Mouse (Mus musculus) heart, adult 18-20 months (tissue): ENCODE measurements around the gene Zfp973. TPM values are rescaled to one million over a fixed set of nuclear protein-coding genes. Genes with fewer than 3 reads are reported as not detected.
"Not testable (repeated sequence)": the region's sequence is repeated elsewhere in the genome, so short reads cannot be mapped to it uniquely, and the experiment has no call there.

Experiments
- DNase-seq, 2 experiments: peaks; one replicate each; pipeline ENCODE4 v3.0.0; 2021 to 2022; ENCODE audit warnings: mixed read lengths in 1 of 2
- long read RNA-seq, 2 experiments: library from polyadenylated mRNA; stranded (forward); transcript quantifications; one replicate each; pipeline ENCODE4 v2.0.0; 2021
- total RNA-seq, 2 experiments: library from RNA; stranded (reverse); gene quantifications; 2 replicates each; pipeline ENCODE4 v1.2.3; 2021

The Zfp973 gene
- total RNA-seq: 10 to 100 TPM; 12.6 to 14.7 TPM
- long read RNA-seq, experiment 1, partial matches to known transcripts: 0 of 3 reads
- long read RNA-seq, experiment 1, other reads (novel, unspliced or antisense): 3 of 3 reads
- long read RNA-seq, experiment 2, partial matches to known transcripts: 0 of 4 reads
- long read RNA-seq, experiment 2, other reads (novel, unspliced or antisense): 4 of 4 reads

DNA sequence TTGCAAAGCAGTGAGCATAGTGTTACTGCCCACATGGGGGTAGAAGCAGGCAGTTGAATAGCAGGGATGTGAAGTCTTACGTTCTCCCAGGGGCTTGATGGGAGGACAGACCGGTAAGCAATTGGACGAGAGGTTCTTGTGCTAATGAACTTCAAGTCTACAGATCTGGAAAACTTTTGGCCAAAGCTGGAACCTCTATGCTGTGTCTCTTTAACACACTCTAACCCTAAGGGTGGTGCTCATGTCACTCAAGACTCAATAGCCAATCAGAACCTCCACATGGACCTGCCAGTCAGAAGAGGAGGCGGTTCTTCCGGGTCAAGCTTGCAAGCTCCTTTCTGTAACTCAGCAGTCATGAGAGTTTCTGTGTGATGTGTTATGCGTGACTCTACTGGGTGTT, at the start of gene Zfp973:
Gene Zfp973 (plus strand): TSS at position 301 of the 400 bp plus-strand sequence.
- not testable (repeated sequence) for DNase-seq

DNA sequence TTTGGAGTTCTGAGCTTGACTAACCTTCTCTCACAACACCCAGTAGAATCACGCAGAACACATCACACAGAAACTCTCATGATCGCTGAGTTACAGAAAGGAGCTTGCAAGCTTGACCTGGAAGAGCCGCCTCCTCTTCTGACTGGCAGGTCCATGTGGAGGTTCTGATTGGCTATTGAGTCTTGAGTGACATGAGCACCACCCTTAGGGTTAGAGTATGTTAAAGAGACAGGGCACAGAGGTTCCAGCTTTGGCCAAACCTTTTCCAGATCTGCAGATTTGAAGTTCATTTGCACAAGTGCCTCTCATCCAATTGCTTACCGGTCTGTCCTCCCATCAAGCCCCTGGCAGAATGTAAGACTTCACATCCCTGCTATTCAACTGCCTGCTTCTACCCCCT, 34.1 kb upstream of the Zfp973 start, which contains the start of gene Gm14308:
Gene Gm14308 (minus strand): TSS at position 101 of the 400 bp plus-strand sequence.
- not testable (repeated sequence) for DNase-seq

DNA sequence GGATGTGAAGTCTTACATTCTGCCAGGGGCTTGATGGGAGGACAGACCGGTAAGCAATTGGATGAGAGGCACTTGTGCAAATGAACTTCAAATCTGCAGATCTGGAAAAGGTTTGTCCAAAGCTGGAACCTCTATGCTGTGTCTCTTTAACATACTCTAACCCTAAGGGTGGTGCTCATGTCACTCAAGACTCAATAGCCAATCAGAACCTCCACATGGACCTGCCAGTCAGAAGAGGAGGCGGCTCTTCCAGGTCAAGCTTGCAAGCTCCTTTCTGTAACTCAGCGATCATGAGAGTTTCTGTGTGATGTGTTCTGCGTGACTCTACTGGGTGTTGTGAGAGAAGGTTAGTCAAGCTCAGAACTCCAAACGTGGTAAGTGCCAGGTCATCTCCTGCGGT, 37.7 kb downstream of the Zfp973 start, which contains the start of gene Gm14305:
Gene Gm14305 (plus strand): TSS at position 278 of the 400 bp plus-strand sequence.
- peak; percentile 42 to 46 for DNase-seq

Other genes starting within 250 kb of the Zfp973 start
- 10 to 100 TPM; 26.5 to 29.7 TPM for gene Gm14435, start 246.9 kb upstream of the Zfp973 start, total RNA-seq
- gene Gm14434, start 183.7 kb upstream of the Zfp973 start, total RNA-seq: not detected
- not detected for gene Zfp967, start 149.5 kb upstream of the Zfp973 start, total RNA-seq
- gene Gm14308, start 34.2 kb upstream of the Zfp973 start, total RNA-seq: 1 to 10 TPM in 1 of 2 experiments, not detected in 1; 1.7 TPM
- gene Gm14305, start 37.8 kb downstream of the Zfp973 start, total RNA-seq: 1 to 10 TPM; 5.1 to 7.9 TPM
- 10 to 100 TPM in 1 of 2 experiments, 1 to 10 TPM in 1; 8.8 to 12.3 TPM for gene Gm14295, start 128.1 kb downstream of the Zfp973 start, total RNA-seq
- gene Gm14408, start 160.6 kb downstream of the Zfp973 start, total RNA-seq: not detected